Mouse (Mus musculus): Measurements from ENCODE around the gene Selenok.

GRCm38 (mm10) chr14:29950805-29951204, 17.3 kb upstream of the Selenok start:
- no peak for TF ChIP-seq CTCF (IDR thresholded peaks at IDR 0.05; ENCODE audit: low read depth, low read length)
- TF ChIP-seq POLR2A (IDR thresholded peaks at IDR 0.05; ENCODE audit: insufficient read depth, low read length), result no peak
